Mouse (Mus musculus): ENCODE results near the gene Lmntd1.

The Lmntd1 gene

DNA sequence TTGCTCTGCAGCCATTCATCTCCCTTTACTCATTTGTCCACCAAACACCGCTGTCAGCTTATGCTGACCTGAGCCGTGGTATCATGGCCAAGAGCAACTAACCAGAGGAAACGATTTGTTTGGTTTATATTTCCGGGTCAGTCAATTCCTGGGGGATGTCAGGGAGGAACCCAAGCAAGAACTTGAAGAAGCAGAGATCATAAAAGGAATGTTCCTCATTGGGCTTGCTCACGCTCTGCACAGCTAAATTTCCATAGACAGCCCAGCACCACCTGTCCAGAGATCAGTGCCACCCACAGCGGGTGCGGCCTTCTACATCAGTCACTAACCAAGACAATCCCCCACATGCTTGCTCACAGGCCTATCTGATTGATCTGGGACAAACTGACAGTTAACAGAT is at the start of gene Lmntd1:
TSS of gene Lmntd1 (minus strand) at position 101 of the 400 bp plus-strand sequence.
- DNase-seq (ENCODE audit: low read depth), result no peak

DNA sequence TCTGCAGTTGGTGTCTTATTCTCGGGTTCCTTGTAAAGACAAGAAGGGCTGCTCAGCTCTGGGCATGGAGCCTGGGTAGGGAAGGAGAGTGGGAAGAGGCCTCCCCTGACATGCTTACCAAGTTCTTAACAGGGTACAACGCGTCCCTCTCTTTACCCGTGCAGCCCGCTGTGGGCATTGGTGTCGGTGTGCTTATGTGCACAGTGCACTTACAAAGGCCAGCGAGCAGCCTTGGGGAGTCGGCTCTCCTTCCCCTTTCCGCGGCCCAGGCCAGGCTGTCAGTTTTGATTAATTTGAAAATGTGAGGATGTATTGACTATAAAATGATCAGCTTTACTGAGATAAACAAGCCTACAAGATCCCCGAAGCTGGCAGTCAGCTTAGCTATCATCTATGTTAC is 46.8 kb upstream of the Lmntd1 start:
- DNase-seq (ENCODE audit: low read depth), result no peak

DNA sequence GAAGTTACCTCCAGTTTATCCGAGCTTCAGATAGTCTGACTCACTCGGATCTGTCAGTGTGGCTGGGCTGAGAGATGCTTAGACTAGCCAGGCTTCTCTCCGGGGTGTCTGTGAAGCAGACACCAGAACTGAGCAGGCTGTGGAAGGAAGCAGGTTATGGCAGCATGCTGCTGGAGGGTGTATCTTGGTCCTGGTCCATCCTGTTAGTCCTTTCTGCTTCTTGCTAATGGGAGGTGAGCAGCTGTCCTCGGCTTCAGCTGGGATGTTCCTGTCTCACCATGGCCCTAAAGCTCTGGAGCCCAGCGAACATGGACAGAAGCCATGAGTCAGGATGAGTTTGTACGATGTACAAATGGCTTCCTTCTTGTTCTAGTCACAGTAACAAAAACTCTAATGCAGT is 45.0 kb upstream of the Lmntd1 start:
- no peak for DNase-seq (ENCODE audit: low read depth)

DNA sequence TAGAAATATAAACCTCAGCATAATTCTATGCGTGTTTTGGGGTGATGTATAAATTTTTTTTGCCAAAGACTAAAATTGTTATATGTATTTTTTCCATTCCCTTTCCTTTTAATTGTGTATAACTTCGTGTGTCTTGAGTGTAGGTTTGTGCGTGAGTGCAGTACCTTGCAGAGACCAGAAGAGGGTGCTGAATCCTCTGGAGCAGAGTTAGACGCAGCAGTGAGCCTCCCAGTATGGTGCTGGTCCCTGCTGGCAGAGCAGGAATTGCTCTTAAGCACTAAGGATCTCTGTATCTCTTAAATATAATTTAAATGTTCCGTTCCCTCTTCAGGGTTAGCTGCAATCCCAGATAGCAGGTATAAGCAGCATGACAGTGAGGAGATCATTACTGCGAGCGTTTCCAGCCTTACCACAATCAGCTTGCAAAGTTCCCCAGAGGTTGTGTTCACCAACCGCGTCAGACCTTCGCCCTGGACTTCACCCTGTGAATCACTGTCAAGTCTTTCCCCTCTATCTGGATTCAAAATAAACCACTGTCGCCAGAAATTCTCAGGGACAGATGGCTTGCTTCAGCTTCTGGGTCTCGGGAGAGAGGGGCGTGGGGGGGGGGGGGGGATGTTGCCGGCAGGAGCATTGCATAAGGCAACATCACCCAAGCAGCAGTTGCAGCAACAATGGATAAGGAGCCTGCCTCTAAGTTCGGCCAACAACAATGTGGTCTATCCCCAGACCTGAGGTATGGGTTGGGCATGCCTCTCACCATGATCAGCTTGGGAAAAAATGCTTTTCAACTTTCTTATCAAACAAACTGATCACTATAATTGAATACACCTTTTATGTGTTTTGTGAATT is 42.8 kb upstream of the Lmntd1 start:
- no peak for DNase-seq (ENCODE audit: low read depth)

DNA sequence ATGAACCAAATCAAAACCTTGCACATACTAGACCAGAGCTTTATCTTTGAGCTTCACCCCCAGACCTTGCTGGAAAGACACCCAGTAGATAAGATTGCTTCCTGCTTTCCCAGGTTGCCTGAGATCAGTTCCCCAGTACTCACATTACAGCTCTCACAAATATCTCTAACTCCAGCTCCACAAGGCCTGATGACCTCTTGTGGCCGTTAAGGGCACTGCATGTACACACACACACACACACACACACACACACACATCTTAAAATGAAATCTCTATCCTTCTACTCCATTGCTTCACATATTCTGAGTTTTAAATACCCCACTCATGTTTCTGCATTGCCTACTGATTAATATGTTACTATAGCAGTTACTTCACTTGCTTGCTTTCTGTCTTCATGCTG is 41.6 kb upstream of the Lmntd1 start:
- no peak for DNase-seq (ENCODE audit: low read depth)

DNA sequence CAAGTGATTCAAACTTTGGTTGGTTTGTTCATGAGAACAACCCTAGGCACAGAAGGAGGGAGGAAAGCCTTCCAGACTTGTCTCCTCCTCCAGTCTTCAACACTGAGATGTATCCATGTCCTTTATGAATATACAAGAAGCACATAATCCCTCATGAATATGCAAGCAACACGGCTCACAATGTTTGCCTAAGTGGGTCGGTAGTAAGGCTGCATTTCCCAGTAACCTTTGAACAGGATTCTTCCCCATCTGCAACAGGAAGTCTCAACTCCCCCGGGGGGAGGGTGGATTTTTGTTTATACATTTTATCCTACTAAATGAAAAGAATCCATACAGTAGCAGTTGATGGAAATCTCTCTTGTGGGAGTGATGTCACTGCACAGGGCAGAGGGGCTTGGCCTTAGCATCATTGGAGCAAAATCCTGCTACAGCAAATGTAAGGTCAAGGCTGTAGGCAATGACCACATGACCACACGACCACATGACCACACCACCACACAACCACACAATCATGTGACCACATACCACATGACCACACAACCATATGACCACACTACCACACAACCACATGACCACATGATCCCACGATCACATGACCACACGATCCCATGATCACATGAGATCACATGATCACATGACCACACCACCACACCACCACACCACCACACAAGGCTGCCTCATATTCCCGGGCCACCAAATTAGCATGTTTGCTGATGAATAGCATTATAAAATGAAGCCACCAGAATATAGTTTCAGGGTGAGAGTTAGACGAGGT is 40.1 kb upstream of the Lmntd1 start:
- no peak for DNase-seq (ENCODE audit: low read depth)

DNA sequence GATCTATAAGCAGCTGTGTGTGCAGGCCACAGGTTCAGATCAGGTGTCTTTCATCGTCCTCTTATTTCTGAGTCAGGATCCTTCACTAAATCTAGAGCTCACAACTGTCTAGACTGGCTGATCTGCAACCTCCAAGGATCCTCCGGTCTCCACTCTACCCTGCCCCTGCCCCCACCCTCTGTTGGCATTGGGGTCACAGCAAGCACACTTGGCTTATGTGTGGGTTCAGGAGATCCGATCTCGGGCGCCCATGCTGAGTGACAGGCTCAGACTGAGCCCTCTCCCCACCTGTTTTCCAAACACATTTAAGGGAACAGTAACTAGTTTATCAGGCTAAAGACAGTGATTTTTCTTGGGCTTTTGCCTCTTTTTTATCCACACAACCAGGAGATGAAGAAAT is 39.5 kb upstream of the Lmntd1 start:
- DNase-seq (ENCODE audit: low read depth), result no peak

DNA sequence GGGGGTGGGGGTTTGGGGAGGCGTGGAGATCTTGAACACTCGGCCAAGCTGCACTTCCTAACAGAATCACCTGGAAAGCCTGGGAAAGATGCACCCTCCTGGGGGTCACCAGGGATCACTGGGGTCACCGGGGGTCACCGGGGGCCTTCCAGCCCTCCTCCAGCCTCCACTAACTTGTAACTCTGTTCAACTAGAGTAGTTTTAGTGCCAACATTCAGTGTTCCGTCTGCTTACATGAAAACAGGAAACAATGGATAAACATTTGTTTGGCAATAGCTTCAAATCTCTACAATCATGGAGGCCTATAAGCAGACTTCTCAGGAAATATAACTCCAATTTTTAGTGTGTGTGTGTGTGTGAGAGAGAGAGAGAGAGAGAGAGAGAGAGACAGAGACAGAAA is 38.9 kb upstream of the Lmntd1 start:
- DNase-seq (ENCODE audit: low read depth), result no peak

DNA sequence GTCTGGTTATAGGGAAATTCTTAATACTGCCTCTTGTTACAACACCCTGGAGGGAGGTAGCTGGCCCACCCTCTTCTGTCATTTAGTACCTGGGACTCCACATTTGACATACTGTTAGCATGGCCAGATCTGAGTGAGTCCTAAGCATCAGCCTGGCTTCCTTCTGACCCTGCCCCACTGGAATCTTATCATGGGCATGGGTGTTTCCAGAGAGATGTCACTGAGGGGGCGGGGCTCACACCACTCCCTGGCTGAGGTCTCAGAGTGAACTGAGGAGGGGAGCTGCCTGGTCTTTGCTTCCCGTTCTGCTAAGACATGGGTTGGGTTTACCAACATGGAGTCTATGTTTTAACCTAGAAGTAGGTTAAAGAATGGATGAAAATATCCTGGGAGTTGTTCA is 37.9 kb upstream of the Lmntd1 start:
- no peak for DNase-seq (ENCODE audit: low read depth)

DNA sequence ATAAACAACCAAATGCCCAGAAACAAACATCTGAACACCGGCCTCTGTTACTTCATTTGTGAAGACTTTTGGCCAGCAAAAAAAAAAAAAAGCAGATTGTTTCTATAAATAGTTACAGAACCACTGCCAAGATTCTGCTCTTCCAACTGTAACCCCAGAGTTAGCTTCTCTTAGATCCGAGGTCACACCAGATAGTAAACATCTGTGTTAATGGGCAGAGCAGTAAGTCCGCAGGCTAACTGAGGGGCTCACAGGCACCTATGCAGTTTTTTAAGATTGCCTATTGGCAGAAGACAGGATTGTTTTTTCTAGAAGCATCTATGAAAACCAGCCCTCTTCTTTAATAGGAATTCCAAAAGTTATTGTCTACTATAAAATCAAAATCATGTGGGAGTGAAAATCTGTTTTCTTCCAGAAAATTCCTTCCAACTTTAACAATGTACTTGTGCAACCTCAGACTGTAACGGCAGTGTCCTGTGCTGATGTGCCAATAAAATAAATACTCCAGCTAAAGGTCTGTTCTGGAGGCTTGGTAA is 26.9 kb upstream of the Lmntd1 start:
- DNase-seq (ENCODE audit: low read depth), result no peak

DNA sequence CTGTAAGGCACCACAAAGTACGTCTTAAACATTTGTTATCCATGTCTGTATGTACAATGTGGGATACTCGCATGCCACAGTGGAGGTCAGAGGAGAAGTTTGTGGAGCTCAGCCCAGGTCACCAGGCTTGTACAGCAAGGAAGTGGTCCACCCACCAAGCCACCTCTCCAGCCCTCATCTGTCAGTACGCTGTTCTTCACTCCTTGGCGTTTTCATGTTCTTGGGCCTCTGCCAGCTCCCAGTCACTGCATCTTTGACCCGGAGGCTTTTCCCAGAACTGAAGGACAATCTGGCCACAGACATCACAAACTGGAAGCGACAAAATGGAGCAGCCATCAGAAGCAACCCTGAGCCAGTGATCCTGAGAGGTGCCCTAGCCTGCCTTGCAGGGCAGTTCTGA is 24.1 kb upstream of the Lmntd1 start:
- DNase-seq (ENCODE audit: low read depth), result no peak

DNA sequence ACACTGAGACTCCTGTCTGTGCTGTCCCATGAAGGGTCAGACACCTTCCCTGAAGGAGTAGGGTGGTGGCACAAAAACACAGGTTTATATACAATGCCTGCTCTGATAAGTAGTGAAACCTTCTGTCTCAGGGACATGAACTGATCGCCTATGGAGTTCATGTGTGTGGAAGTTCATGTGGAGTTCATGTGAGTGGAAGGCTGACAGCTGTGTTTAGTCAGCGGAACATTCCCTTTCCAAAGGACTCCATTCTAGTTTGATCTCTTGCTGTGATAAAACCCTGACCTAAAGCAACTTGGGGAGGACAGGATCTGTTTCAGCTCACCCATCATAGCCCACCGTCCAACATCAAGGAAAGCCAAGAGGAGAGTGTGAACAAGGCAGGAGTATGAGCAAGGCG is 22.6 kb upstream of the Lmntd1 start:
- DNase-seq (ENCODE audit: low read depth), result no peak

DNA sequence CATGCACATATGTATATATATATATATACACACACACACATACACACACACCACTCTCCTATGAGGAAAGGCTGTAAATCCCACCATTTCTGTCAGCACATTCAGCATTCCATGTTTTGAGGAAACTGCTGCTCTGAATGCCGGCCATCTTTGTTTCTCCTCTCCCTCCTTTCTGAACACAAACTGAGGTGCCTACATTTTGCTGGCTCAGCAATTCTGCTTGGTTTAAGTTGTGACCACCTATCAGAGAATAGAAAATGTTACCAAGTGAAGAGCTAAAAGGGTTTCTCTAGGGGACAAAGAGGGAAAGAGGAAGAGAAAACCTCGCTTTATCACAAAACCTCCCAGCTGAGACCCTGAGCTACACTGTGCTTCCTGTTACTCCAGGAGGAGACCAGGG is 20.3 kb upstream of the Lmntd1 start:
- no peak for DNase-seq (ENCODE audit: low read depth)

DNA sequence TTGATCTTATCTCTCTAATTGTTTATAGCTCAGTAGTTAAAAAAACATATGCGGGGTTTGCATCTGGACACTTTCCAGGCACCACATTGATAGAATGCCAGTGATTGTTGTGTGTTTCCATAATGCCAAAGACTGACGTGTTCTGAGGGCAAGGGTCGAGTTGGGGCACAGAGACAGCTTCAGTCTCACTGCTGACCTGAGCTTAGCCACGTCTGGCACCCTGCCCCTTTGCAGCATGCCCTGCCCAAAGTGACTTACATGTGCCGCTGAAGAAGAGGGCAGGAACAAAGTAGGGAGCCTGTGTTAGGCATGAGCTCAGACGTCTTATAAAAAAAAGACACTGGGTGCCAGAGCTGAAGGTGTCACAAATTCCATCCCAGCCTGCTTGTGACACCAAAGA is 16.1 kb upstream of the Lmntd1 start:
- no peak for DNase-seq (ENCODE audit: low read depth)

DNA sequence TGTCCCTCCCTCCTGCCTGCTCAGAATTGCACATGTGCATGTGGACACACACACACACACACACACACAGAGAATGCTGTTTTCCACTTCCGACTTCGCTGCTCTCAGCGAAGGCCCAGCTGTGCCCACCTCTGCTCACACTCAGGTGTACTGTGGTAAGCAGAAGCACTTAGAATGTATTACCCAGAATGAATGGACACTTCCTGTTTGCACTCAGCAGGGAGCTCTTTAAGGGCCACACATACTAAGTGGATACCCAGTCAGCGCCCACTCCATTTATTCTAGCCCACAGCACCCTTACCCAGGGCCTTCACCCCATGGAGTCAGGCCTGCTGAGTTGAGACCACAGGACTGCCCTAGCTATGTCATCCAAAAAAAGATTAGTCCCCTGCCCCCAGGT is 9.0 kb upstream of the Lmntd1 start:
- no peak for DNase-seq (ENCODE audit: low read depth)

DNA sequence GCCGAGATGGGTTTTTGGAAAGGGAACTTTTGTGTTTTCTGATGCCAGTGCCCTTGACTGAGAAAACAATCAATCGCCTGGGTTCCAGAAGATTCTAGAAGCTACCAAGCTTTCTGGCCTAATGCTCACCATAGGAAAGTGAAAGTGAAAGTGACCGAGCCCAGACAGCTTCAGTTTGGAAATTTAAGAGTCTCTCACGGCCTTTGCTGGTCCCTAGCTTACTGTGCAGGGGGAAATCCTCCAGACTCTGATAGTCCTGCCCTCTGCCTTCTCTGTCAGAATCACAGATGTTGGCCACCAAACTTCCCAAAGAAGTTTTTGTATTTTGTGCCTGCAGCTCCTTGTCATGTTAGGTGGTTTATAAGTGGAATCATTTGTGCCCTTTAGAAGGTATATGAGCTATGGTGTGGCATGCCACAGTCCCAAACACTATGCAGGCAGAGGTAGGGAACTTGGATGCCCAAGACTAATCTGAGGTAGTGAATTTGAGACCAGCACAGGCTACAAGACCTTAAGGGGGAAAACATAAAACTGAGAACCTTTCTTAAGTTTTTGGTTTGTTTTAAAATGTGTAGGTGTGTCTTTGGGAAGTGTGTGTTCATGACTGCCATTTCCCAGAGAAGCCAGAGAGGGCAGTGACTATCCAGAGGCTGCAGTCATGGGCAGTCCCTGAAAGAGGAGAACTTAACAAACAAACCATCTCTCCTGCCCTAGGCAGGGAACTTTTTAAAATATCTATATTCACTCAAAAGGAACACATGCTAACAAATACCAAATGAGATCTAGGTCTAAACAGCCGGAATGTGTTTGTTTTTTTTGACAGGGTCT is 2.5 kb upstream of the Lmntd1 start:
- no peak for DNase-seq (ENCODE audit: low read depth)

DNA sequence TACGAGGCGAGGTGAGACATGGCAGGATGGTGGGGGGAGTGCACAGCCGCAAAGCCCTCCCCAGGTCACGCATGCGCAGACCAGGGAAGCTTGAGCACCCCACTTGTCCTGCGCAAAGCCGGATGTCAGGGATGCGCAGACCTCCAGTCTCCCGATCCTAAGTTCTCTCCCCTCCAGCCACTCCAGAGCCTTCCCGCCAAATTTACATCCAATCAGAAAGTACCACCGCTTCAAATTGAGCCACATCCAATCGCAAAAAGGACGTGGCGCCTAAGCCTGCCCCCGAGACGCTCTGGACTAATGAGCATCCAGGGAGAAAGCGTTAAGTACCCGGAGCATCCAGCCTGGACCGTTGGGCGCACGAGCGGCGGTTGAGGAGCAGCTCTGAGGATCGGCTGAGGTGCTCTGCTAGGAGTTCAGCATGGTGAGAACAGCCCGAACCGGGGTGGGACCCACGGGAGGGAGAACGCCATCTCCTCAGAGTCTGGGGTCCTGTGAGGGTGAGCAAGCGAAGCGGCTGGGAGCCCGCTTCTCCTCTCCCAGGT is 1.6 kb upstream of the Lmntd1 start, which contains the start of gene Tuba3b:
TSS of gene Tuba3b (plus strand) at position 92 of the 545 bp plus-strand sequence.
- DNase-seq (ENCODE audit: low read depth), result no peak

DNA sequence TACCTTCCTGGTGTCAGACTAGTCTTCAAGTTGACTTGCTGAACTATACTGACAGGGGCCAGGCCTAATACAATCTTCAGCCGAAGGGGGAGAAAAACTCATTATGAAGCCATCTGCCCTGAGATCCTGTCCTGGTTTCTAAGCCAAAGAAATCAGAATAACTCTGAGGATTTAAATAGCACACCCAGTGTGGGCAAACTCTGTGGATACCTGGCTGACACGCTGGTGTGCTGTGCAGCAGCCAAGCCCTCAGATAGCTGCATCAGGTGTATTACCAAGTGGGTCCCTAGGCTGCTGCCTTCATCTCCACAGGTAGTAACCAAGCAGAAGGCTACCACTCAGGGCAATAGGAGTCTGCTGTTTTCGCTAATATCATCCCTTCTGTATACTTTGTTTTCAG is 1.5 kb downstream of the Lmntd1 start:
- no peak for DNase-seq (ENCODE audit: low read depth)

DNA sequence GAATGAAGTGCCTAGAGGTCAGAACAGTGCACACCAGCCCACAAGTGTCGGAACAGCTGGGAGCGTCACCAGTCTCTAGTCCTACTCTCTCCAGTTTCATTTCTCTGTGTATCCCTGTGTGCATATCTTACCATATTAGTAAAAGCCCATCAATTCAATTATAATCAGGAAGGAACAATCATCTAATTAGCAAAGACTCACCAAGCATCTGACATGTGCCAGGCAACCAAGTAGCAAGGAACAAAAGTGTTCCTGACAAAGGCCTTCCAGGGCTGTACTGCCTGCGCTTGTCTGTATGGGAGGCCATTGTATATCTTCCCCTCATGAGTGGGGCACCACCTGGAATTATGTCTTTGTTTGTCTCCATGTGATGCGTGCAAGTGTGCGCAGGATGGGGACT is 3.2 kb downstream of the Lmntd1 start:
- no peak for DNase-seq (ENCODE audit: low read depth)

DNA sequence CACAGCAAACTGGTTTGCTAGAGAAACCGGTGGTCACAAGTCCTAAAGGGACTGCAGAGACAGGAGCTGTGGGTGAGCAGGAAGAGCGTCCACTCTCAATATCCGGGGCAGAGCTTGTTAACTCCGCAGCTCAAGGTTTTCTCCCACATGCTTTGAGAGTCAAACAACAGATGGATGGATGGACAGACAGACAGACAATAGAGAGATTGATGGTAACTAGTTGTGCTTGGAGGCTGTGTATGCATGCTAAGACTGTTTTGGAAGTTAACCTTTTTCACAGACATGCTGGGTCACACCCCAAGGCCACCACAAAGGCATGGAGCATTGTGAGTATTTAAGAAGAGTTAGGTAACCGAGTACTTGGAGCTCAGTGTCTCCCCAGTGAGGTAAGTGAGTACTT is 5.4 kb downstream of the Lmntd1 start:
- DNase-seq (ENCODE audit: low read depth), result no peak

DNA sequence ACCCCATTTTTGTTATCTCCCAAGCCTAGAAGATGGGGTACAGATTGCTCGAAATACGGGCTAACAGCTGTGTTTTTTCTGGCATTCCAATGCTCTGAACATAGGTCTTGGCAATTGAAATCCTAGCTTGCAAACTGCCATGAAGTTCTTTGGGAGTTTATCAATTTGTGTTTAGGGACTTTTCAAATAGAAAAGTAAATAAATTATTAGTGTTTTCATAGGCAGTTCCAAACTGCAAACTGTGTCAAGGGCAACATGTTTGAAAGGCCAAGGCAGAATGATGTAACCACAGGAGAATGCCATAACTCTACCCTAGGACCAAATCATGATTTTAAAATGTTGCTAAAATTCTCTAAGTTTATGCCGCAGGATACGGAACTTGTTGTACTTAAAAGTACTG is 6.4 kb downstream of the Lmntd1 start:
- DNase-seq (ENCODE audit: low read depth), result no peak

DNA sequence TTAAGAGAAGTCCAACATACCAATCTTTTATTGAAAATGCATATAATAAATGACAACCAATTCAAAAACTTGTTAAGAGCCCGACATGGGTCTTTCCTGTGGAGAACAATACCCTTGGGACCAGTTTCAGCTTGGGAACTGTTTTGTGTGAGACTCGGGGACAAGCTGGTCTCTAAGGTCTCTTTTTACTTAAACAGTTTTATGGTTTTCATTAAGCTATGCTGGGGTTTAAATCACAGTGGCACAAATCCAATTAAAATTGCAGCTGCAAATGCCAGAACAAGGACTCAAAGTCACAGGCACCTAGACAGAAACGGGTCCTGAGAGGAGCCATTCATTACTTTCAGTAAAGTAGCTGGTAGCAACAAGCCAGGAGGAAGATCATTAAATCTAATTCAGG is 8.9 kb downstream of the Lmntd1 start:
- no peak for DNase-seq (ENCODE audit: low read depth)

Data from c-Kit-positive CD71-positive TER-119-negative erythroid progenitor cells, embryonic 14.5 days (primary cell).